Mouse (Mus musculus): ENCODE data around the gene Ncl. TPM values are rescaled to one million over a fixed set of nuclear protein-coding genes. Genes with fewer than 3 reads are reported as not detected.

Gene Ncl
- polyA plus RNA-seq, 1 experiment from 2014 or later = 172 TPM

- H3K4me1 ChIP-seq (replicated peaks; ENCODE audit: control insufficient read depth, insufficient read depth, low read length) = no peaks in the 10 kb centered on the region
- H3K4me2 ChIP-seq (replicated peaks; ENCODE audit: low read depth) = no peak overlapping the region
- no peak overlapping the region for H3K4me3 ChIP-seq (ENCODE audit: low read depth, low read length)
- no peak overlapping the region for H3K27ac ChIP-seq (ENCODE audit: low read depth, low read length)
- no peak overlapping the region for H3K9ac ChIP-seq (ENCODE audit: low read depth, low read length)
- H3K27me3 ChIP-seq (replicated peaks; ENCODE audit: control insufficient read depth, insufficient read depth, low read length) = no peaks in the 10 kb centered on the region
- 76% methylated on average over 3 of the region's 3 CpGs for WGBS
- no peak for ATAC-seq
- H3K36me3 ChIP-seq (ENCODE audit: control insufficient read depth, insufficient read depth) = no peaks in the 10 kb centered on the region
- H3K9me3 ChIP-seq (ENCODE audit: control insufficient read depth) = no peaks in the 10 kb centered on the region
- TF ChIP-seq CTCF (IDR thresholded peaks at IDR 0.05; ENCODE audit: low read depth) = no peak
These were observed 40.1 kb upstream of the Ncl start for GRCm38 (mm10) chr1:86399322-86399721.

GRCm38 (mm10) chr1:86398222-86398621 is 39.0 kb upstream of the Ncl start:
- Histone ChIP-seq H3K27ac (ENCODE audit: low read depth, low read length) (no peak overlapping the region), H3K4me1 (replicated peaks; ENCODE audit: control insufficient read depth, insufficient read depth, low read length) (no peaks in the 10 kb centered on the region)

GRCm38 (mm10) chr1:86397621-86398020 is 38.4 kb upstream of the Ncl start:
- Histone ChIP-seq H3K9me3 (ENCODE audit: control insufficient read depth) (no peaks in the 10 kb centered on the region), H3K4me3 (ENCODE audit: low read depth, low read length) (no peak overlapping the region), H3K4me1 (replicated peaks; ENCODE audit: control insufficient read depth, insufficient read depth, low read length) (no peaks in the 10 kb centered on the region), H3K27me3 (replicated peaks; ENCODE audit: control insufficient read depth, insufficient read depth, low read length) (no peaks in the 10 kb centered on the region), H3K36me3 (ENCODE audit: control insufficient read depth, insufficient read depth) (no peaks in the 10 kb centered on the region), H3K9ac (ENCODE audit: low read depth, low read length) (no peak overlapping the region), H3K4me2 (replicated peaks; ENCODE audit: low read depth) (no peak overlapping the region), H3K27ac (ENCODE audit: low read depth, low read length) (no peak overlapping the region)
- ATAC-seq = no peak
- TF ChIP-seq CTCF (IDR thresholded peaks at IDR 0.05; ENCODE audit: low read depth) = no peak
- WGBS = 61% methylated on average over 8 of the region's 8 CpGs

More at GRCm38 (mm10) chr1:86398222-86398621, 39.0 kb upstream of the Ncl start:
- no peak for ATAC-seq
- H3K36me3 ChIP-seq (ENCODE audit: control insufficient read depth, insufficient read depth) = no peaks in the 10 kb centered on the region
- no peak for TF ChIP-seq CTCF (IDR thresholded peaks at IDR 0.05; ENCODE audit: low read depth)
- no peaks in the 10 kb centered on the region for H3K27me3 ChIP-seq (replicated peaks; ENCODE audit: control insufficient read depth, insufficient read depth, low read length)
- H3K4me2 ChIP-seq (replicated peaks; ENCODE audit: low read depth) = no peak overlapping the region
- H3K9me3 ChIP-seq (ENCODE audit: control insufficient read depth) = no peaks in the 10 kb centered on the region
- H3K9ac ChIP-seq (ENCODE audit: low read depth, low read length) = no peak overlapping the region
- WGBS = 50% methylated on average over 7 of the region's 7 CpGs
- no peak overlapping the region for H3K4me3 ChIP-seq (ENCODE audit: low read depth, low read length)

- Histone ChIP-seq H3K27ac (ENCODE audit: low read depth, low read length) (no peak overlapping the region), H3K36me3 (ENCODE audit: control insufficient read depth, insufficient read depth) (no peaks in the 10 kb centered on the region), H3K9me3 (ENCODE audit: control insufficient read depth) (no peaks in the 10 kb centered on the region), H3K4me3 (ENCODE audit: low read depth, low read length) (no peak overlapping the region), H3K4me1 (replicated peaks; ENCODE audit: control insufficient read depth, insufficient read depth, low read length) (no peaks in the 10 kb centered on the region), H3K9ac (ENCODE audit: low read depth, low read length) (no peak overlapping the region), H3K27me3 (replicated peaks; ENCODE audit: control insufficient read depth, insufficient read depth, low read length) (no peaks in the 10 kb centered on the region), H3K4me2 (replicated peaks; ENCODE audit: low read depth) (no peak overlapping the region)
- ATAC-seq = no peak
- WGBS = 75% methylated on average over 7 of the region's 7 CpGs
- peak; percentile 47 for TF ChIP-seq CTCF (IDR thresholded peaks at IDR 0.05; ENCODE audit: low read depth)
These were observed 36.7 kb upstream of the Ncl start for GRCm38 (mm10) chr1:86395897-86396296.

GRCm38 (mm10) chr1:86394246-86394645 is 35.0 kb upstream of the Ncl start:
- no peaks in the 10 kb centered on the region for H3K27me3 ChIP-seq (replicated peaks; ENCODE audit: control insufficient read depth, insufficient read depth, low read length)
- no peak overlapping the region for H3K27ac ChIP-seq (ENCODE audit: low read depth, low read length)
- H3K4me2 ChIP-seq (replicated peaks; ENCODE audit: low read depth) = no peak overlapping the region
- no peak for ATAC-seq
- no peaks in the 10 kb centered on the region for H3K9me3 ChIP-seq (ENCODE audit: control insufficient read depth)
- no peak overlapping the region for H3K9ac ChIP-seq (ENCODE audit: low read depth, low read length)
- H3K36me3 ChIP-seq (ENCODE audit: control insufficient read depth, insufficient read depth) = no peaks in the 10 kb centered on the region
- H3K4me3 ChIP-seq (ENCODE audit: low read depth, low read length) = no peak overlapping the region
- no peak for TF ChIP-seq CTCF (IDR thresholded peaks at IDR 0.05; ENCODE audit: low read depth)
- 79% methylated on average over 3 of the region's 3 CpGs for WGBS
- H3K4me1 ChIP-seq (replicated peaks; ENCODE audit: control insufficient read depth, insufficient read depth, low read length) = no peaks in the 10 kb centered on the region

- no peaks in the 10 kb centered on the region for H3K9me3 ChIP-seq (ENCODE audit: control insufficient read depth)
- TF ChIP-seq CTCF (IDR thresholded peaks at IDR 0.05; ENCODE audit: low read depth) = no peak
- no peaks in the 10 kb centered on the region for H3K36me3 ChIP-seq (ENCODE audit: control insufficient read depth, insufficient read depth)
- H3K4me2 ChIP-seq (replicated peaks; ENCODE audit: low read depth) = no peak overlapping the region
- no peaks in the 10 kb centered on the region for H3K4me1 ChIP-seq (replicated peaks; ENCODE audit: control insufficient read depth, insufficient read depth, low read length)
- no peak overlapping the region for H3K27ac ChIP-seq (ENCODE audit: low read depth, low read length)
- no peak overlapping the region for H3K9ac ChIP-seq (ENCODE audit: low read depth, low read length)
- H3K4me3 ChIP-seq (ENCODE audit: low read depth, low read length) = no peak overlapping the region
- ATAC-seq = no peak
- peaks cover 3% of the 10 kb centered on the region; the same call in 1 of the 2 replicates for H3K27me3 ChIP-seq (replicated peaks; ENCODE audit: control insufficient read depth, insufficient read depth, low read length)
- WGBS = 71% methylated on average over 3 of the region's 3 CpGs
These were observed 34.0 kb upstream of the Ncl start for GRCm38 (mm10) chr1:86393219-86393618.

GRCm38 (mm10) chr1:86391425-86391824 is 32.2 kb upstream of the Ncl start:
- H3K4me1 ChIP-seq (replicated peaks; ENCODE audit: control insufficient read depth, insufficient read depth, low read length) = no peaks in the 10 kb centered on the region
- WGBS = 81% methylated on average over 2 of the region's 2 CpGs
- no peak overlapping the region for H3K9ac ChIP-seq (ENCODE audit: low read depth, low read length)
- ATAC-seq = no peak
- H3K9me3 ChIP-seq (ENCODE audit: control insufficient read depth) = no peaks in the 10 kb centered on the region
- no peak overlapping the region for H3K4me3 ChIP-seq (ENCODE audit: low read depth, low read length)
- H3K27me3 ChIP-seq (replicated peaks; ENCODE audit: control insufficient read depth, insufficient read depth, low read length) = peaks cover 3% of the 10 kb centered on the region; the same call in 1 of the 2 replicates
- H3K4me2 ChIP-seq (replicated peaks; ENCODE audit: low read depth) = no peak overlapping the region
- no peaks in the 10 kb centered on the region for H3K36me3 ChIP-seq (ENCODE audit: control insufficient read depth, insufficient read depth)
- TF ChIP-seq CTCF (IDR thresholded peaks at IDR 0.05; ENCODE audit: low read depth) = no peak
- H3K27ac ChIP-seq (ENCODE audit: low read depth, low read length) = no peak overlapping the region
